In the genomic region with DNA sequence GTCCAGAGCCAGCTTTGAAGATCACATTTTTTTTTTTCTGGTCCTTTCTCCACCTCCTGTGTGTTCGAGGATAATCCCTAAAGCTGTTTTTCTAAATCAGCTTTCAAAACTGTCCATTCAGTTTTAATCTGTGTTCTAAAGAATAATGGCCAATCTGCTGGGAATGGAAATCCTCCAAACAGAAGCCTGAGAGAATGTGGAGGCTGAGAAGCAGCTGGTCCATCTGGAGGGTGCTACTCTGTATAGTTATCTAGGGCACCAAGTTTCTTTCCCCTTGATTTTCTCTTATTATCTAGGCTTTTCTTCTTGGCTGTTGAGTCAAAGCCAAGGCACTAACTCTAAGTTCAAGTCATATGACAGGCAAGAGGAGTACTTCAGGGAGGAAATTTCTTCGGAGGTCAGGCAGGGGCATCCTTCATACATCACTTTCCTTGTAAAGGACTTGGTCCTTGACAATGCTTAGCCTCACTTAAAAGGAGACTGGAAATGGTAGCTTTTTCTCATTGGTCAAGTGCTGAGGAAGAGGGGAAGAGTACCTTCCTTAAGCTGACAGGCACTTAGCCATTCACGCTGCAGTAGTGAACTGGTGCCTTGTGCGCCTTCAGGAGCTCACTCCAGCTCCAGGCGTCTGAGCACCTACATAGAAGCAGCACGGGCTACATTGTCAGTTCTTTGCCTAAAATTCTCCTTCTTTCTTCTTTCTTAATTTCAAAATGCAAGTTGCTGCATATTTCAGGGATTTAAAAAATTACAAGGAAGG, we compare ENCODE assay signal across 17 mouse cellular contexts. TPM values are rescaled to one million over a fixed set of nuclear protein-coding genes. Genes with fewer than 3 reads are reported as not detected.
DNase-seq lines count a peak whose midpoint lies in the region; TF ChIP-seq lines count a peak whose summit lies in the region.
"Had no signal": no experiment of that assay in that cellular context is flagged by ENCODE, and none has a peak within 500 bp of the region (broad histone marks: within the 10 kb centered on the region; RNA-seq: fewer than 3 reads in every experiment).

No protein-coding gene starts in this region.

- no peak overlapping the region for H3K4me3 ChIP-seq in layer of hippocampus, adult 2 months
- H3K4me3 ChIP-seq: heart, embryonic 10.5 days; limb, embryonic 12.5 days; liver, embryonic 15.5 days; midbrain, embryonic 15.5 days; neural tube, embryonic 12.5 days had no signal

- intact Hi-C loops in left cerebral cortex, postnatal 4 days (cut with DNase I), result no loop called here

- H3K27ac ChIP-seq in layer of hippocampus, adult 2 months, result peak overlapping the region; percentile 69
- H3K27ac ChIP-seq: heart, embryonic 10.5 days; kidney, postnatal 0 days; limb, embryonic 12.5 days; liver, embryonic 15.5 days; midbrain, embryonic 15.5 days; neural tube, embryonic 12.5 days had no signal

- DNase-seq in left cerebral cortex, adult 11 months (ENCODE audit: low spot score), result peak; percentile 40
- no peak for DNase-seq in left cerebral cortex, postnatal 4 days
- DNase-seq in layer of hippocampus, adult 2 months (ENCODE audit: low spot score in 2 of 2), result peak; percentile 70 to 83
- DNase-seq in layer of hippocampus, postnatal 36 days, result peak; percentile 42 to 50
- peak; percentile 32 for DNase-seq in retina, postnatal 7 days (ENCODE audit: low read depth, low spot score)
- DNase-seq in MN1 (ENCODE audit: low spot score), result no peak
- DNase-seq in thymus, adult 18-20 months, result no peak
- DNase-seq: cerebellum, adult 9-10 months; embryo, embryonic 11 days; gastrocnemius, postnatal 10 days; thymus, postnatal 14 days had no signal

- no peak for TF ChIP-seq CTCF in layer of hippocampus, adult 2 months (conservative IDR thresholded peaks at IDR 0.05)

RNA-seq across cellular contexts. Expression of a gene that starts 32.6 kb away (rescaled TPM):
- 10 to 100 TPM; 18.9 to 20.0 TPM for total RNA-seq in left cerebral cortex, postnatal 4 days (2021)
- 10 to 100 TPM; 56.1 to 59.9 TPM for total RNA-seq in layer of hippocampus, adult 2 months (2021)
- total RNA-seq in layer of hippocampus, postnatal 36 days (2021), result 10 to 100 TPM; 50.2 to 51.4 TPM

Comparison
In these comparisons a context has a peak if more than half of its experiments do, and no peak if none do; other contexts are left out.
1. DNase-seq: peak in left cerebral cortex, adult 11 months (single experiment), layer of hippocampus, adult 2 months (2 of 2), layer of hippocampus, postnatal 36 days (2 of 2) and retina, postnatal 7 days (single experiment); none in left cerebral cortex, postnatal 4 days (single experiment), MN1 (single experiment) and thymus, adult 18-20 months (0 of 2).